Mouse (Mus musculus): ENCODE data around the gene Cux2. TPM values are rescaled to one million over a fixed set of nuclear protein-coding genes. Genes with fewer than 3 reads are reported as not detected.
A peak's percentile ranks its signal among the peaks of the same experiment; 100 is the strongest.

Cux2 gene
- total and polyA plus RNA-seq, 3 experiments, result 1.4 to 3.5 TPM; not detected in 1

GRCm38 (mm10) chr5:122060767-122061333 is 10.9 kb upstream of the Cux2 start:
- peak; percentile 94 for DNase-seq (ENCODE audit: low read depth, low spot score)
- Histone ChIP-seq H3K4me1 (ENCODE audit: control insufficient read depth in 1 of 2, insufficient read depth in 2 of 2, low read length in 2 of 2) (peaks cover 2 to 4% of the 10 kb centered on the region in 2 experiments; a peak in 1 of 4 replicates), H3K9me3 (replicated peaks; ENCODE audit: insufficient read depth, low read length) (no peaks in the 10 kb centered on the region), H3K4me3 (ENCODE audit: control insufficient read depth in 1 of 2, insufficient read depth in 1 of 2, low read depth in 2 of 2, low read length in 2 of 2) (peak overlapping the region; percentile 73 to 80), H3K36me3 (ENCODE audit: control insufficient read depth in 1 of 2, insufficient read depth in 2 of 2, low read length in 2 of 2) (no peaks in the 10 kb centered on the region), H3K27me3 (ENCODE audit: control insufficient read depth in 1 of 2, insufficient read depth in 2 of 2, low read length in 2 of 2) (no peaks in the 10 kb centered on the region), H3K27ac (ENCODE audit: control insufficient read depth, low read depth, low read length) (peak overlapping the region; percentile 37), H3K79me2 (ENCODE audit: control insufficient read depth, insufficient read depth, low read length, poor library complexity) (no peaks in the 10 kb centered on the region), H3K9ac (ENCODE audit: control insufficient read depth, low read depth, low read length, poor library complexity, severe bottlenecking) (peak overlapping the region; percentile 66)
- TF ChIP-seq ELF1 (IDR thresholded peaks at IDR 0.05; ENCODE audit: low read depth, low read length), result peak; percentile 54; the same call in 1 of the 2 replicates
- no peak for TF ChIP-seq MEF2A (IDR thresholded peaks at IDR 0.05; ENCODE audit: extremely low read depth, insufficient replicate concordance, low read depth, low read length, poor library complexity, severe bottlenecking)
- 0 out of 2 replicates have a peak, but pooled peaks have one; percentile 33 for TF ChIP-seq POLR2AphosphoS2 (IDR thresholded peaks at IDR 0.05; ENCODE audit: low read length)
- TF ChIP-seq MAZ (IDR thresholded peaks at IDR 0.05; ENCODE audit: low read depth, low read length), result peak; percentile 81; the same call in 1 of the 2 replicates
- no peak for TF ChIP-seq ZC3H11A (IDR thresholded peaks at IDR 0.05; ENCODE audit: low read depth, low read length)
- TF ChIP-seq ZMIZ1 (IDR thresholded peaks at IDR 0.05; ENCODE audit: low read depth, low read length), result 0 out of 2 replicates have a peak, but pooled peaks have one; percentile 63
- TF ChIP-seq SIN3A (IDR thresholded peaks at IDR 0.05; ENCODE audit: low read length), result no peak; the same call in none of the 2 replicates
- no peak; the same call in 1 of the 2 replicates for TF ChIP-seq TCF12 (IDR thresholded peaks at IDR 0.05; ENCODE audit: low read depth, low read length)
- no peak for TF ChIP-seq TBP (IDR thresholded peaks at IDR 0.05; ENCODE audit: low read depth, low read length)
- peak; percentile 82 for TF ChIP-seq HCFC1 (IDR thresholded peaks at IDR 0.05; ENCODE audit: low read depth, low read length)
- 0 out of 2 replicates have a peak, but pooled peaks have one; percentile 6 for TF ChIP-seq ETS1 (IDR thresholded peaks at IDR 0.05; ENCODE audit: low read depth, low read length)
- peak in 1 of 2 experiments; percentile 6; a peak in 1 of 4 replicates for TF ChIP-seq EP300 (IDR thresholded peaks at IDR 0.05; ENCODE audit: low read depth in 1 of 2, low read length in 2 of 2)
- peak; percentile 97 for TF ChIP-seq USF1 (IDR thresholded peaks at IDR 0.05; ENCODE audit: low read depth, low read length)
- TF ChIP-seq MXI1 (IDR thresholded peaks at IDR 0.05; ENCODE audit: low read depth, low read length), result no peak
- TF ChIP-seq UBTF (IDR thresholded peaks at IDR 0.05; ENCODE audit: borderline replicate concordance, insufficient read depth, low read depth, low read length), result no peak
- no peak for TF ChIP-seq GABPA (IDR thresholded peaks at IDR 0.05; ENCODE audit: low read depth, low read length)
- TF ChIP-seq CHD2 (IDR thresholded peaks at IDR 0.05; ENCODE audit: low read length), result peak; percentile 60
- no peak for TF ChIP-seq SMC3 (IDR thresholded peaks at IDR 0.05; ENCODE audit: low read depth, low read length)
- no peak for TF ChIP-seq CTCF (IDR thresholded peaks at IDR 0.05 in 2 of 3, conservative IDR thresholded peaks at IDR 0.05 in 1 of 3; ENCODE audit: control insufficient read depth in 1 of 3, insufficient read depth in 1 of 3, low read depth in 2 of 3, low read length in 3 of 3, poor library complexity in 1 of 3, severe bottlenecking in 1 of 3)
- TF ChIP-seq NELFE (IDR thresholded peaks at IDR 0.05; ENCODE audit: low read depth, low read length), result peak; percentile 56
- peak; percentile 79 for TF ChIP-seq MAX (IDR thresholded peaks at IDR 0.05; ENCODE audit: low read length)
- TF ChIP-seq MYC (IDR thresholded peaks at IDR 0.05; ENCODE audit: low read depth, low read length), result no peak
- TF ChIP-seq JUND (IDR thresholded peaks at IDR 0.05; ENCODE audit: low read depth, low read length), result no peak
- no peak for TF ChIP-seq ZNF384 (IDR thresholded peaks at IDR 0.05; ENCODE audit: low read depth, low read length)
- peak; percentile 81 to 97 for TF ChIP-seq USF2 (IDR thresholded peaks at IDR 0.05; ENCODE audit: borderline replicate concordance in 1 of 2, insufficient read depth in 1 of 2, low read depth in 1 of 2, low read length in 2 of 2)
- TF ChIP-seq RCOR1 (IDR thresholded peaks at IDR 0.05; ENCODE audit: low read depth, low read length), result no peak
- no peak for TF ChIP-seq CHD1 (IDR thresholded peaks at IDR 0.05; ENCODE audit: low read depth, low read length)
- TF ChIP-seq ZKSCAN1 (IDR thresholded peaks at IDR 0.05; ENCODE audit: low read depth, low read length), result no peak
- no peak for TF ChIP-seq POLR2AphosphoS5 (IDR thresholded peaks at IDR 0.05; ENCODE audit: borderline replicate concordance, low read depth, low read length)
- no peak for TF ChIP-seq MAFK (IDR thresholded peaks at IDR 0.05; ENCODE audit: borderline replicate concordance, low read depth, low read length)
- no peak for TF ChIP-seq BHLHE40 (IDR thresholded peaks at IDR 0.05; ENCODE audit: borderline replicate concordance, low read depth, low read length)
- TF ChIP-seq KAT2A (conservative IDR thresholded peaks at IDR 0.05; ENCODE audit: low read depth, low read length), result no peak; the same call in 1 of the 2 replicates
- no peak for TF ChIP-seq NRF1 (IDR thresholded peaks at IDR 0.05; ENCODE audit: insufficient read depth, low read depth, low read length, poor library complexity, severe bottlenecking)
- peak in 1 of 2 experiments; percentile 41; a peak in 1 of 4 replicates for TF ChIP-seq POLR2A (IDR thresholded peaks at IDR 0.05; ENCODE audit: control insufficient read depth in 1 of 2, insufficient read depth in 1 of 2, low read depth in 1 of 2, low read length in 2 of 2, poor library complexity in 1 of 2)
- no peak for TF ChIP-seq TAL1 (IDR thresholded peaks at IDR 0.05; ENCODE audit: low read length)
- TF ChIP-seq E2F4 (IDR thresholded peaks at IDR 0.05; ENCODE audit: borderline replicate concordance, low read depth, low read length), result no peak
